Mouse (Mus musculus): ENCODE results near the gene Sel1l3.

Sel1l3 gene

DNA sequence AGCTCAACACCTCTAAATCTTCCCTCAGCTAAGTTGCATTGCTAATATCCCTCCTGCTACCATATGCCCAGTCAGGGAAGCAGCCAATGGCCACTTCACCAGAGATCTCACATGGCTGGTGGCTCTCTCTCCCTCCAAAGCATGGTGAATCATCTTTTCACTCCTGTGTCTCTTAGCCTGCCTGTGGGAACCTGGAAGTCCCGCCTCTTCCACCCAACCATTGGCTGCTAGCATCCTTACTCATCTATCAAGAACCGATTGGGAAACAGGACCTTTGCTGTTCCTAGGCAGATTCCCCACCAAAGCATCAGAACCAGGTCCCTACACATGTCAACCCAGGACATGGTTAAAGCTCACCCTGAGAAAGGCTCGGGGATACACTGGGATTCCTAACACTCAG is 122.4 kb downstream of the Sel1l3 start:
- in situ Hi-C loops (cut with MboI) = no loop called here

DNA sequence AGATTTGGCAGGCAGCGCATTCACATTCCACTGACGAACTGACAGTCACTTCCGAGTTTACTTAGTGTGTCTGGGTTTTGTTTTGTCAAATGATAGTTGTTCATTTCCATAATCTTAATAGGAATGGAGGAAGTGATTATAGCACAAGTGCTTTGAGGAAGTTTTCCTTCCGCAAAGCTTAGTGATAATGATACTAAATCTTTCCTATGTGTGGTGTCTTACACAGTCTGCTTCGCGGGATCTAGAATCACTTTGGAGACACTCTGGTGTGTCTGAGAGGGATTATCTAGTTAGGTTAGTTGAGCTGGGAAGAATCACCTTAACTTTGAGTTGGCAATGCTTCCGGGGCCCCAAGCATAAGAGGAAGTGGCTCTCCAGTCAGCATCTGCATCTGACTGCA is 126.3 kb downstream of the Sel1l3 start:
- in situ Hi-C loops (cut with MboI) = no loop called here

DNA sequence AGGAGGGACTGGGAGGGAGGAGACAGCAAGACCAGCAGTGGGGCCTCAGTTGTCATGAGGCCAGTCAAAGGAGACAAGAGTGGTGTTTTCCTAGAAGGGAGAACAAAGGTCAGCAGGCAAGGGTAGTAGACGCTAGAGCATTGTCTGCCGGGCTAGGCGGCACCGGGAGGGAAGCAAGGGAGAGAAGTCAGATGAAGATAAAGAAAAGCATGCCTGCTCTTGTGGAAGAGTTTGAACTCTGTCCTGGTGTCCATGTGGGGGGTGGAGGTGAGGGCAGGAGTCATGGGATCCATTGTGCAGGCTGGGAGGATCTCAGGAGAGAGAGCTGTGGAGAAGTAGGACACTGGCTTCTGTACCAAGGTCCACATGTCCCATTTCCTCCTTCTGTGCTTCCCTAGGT is 135.3 kb downstream of the Sel1l3 start:
- in situ Hi-C loops (cut with MboI) = no loop called here

DNA sequence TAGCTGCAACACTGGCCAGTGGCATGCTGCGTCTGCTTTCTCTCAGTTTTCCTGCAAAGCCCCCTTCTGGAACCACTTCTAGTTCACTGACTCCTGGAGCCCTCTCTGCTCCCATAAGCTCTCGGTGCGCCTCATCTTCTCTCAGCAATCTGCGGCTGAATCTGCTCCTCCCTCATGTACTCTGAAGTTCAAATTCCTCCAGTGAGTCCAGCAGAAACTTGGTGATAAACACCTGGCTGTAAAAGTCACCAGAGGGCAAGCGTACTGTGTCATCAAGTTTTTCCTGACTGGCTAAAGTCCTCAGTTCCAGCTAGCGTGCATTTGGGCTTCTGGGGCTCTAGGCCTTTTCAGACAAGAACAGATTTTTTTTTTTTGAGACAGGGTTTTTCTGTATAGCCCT is 139.2 kb downstream of the Sel1l3 start:
- in situ Hi-C loops (cut with MboI) = no loop called here

DNA sequence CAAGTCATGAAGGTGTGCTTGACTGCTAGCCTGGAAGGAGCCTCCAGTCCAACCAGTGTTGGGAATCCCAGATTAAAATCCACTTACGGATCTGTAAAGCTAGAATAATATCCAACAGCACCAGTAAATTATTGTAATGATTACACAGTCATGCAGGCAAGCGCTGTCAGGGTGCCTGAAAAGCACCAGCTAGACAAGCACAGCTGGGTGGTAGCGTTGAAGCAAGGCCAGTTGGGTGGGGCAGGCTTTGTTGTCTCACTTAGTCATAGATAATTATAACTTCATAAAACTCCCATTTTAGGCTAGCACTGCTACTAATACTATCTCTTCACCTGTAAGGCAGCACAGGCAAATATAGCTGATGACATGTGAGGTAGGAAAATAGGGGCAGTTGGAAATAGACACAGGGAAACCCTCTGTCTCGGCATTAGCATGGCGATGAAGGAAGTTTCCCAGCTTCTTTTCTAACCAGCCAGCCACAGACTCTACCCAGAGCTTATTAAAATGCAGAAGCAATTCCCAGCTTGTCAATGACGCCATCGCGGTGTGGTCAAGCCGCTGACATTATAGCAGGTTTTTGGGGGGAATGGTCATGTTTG is 152.1 kb downstream of the Sel1l3 start:
- in situ Hi-C loops (cut with MboI) = no loop called here
